Comparison of ENCODE assay signal across 9 mouse cellular contexts in genomic region chr4:55077133-55077889, GRCm38 (mm10).
A peak's percentile ranks its signal among the peaks of the same experiment; 100 is the strongest.
DNase-seq lines count a peak whose midpoint lies in the region; ATAC-seq and TF ChIP-seq lines count a peak whose summit lies in the region.
"Had no signal": no experiment of that assay in that cellular context is flagged by ENCODE, and none has a peak within 500 bp of the region (broad histone marks: within the 10 kb centered on the region; RNA-seq: fewer than 3 reads in every experiment).

No protein-coding gene starts in this region.

- no peaks in the 10 kb centered on the region; the same call in 1 of the 2 replicates for H3K4me1 ChIP-seq in intestine, postnatal 0 days (replicated peaks; ENCODE audit: control insufficient read depth, insufficient read depth, low read length)
- no peaks in the 10 kb centered on the region for H3K4me1 ChIP-seq in intestine, embryonic 15.5 days (replicated peaks)
- peaks cover 13% of the 10 kb centered on the region for H3K4me1 ChIP-seq in forebrain, postnatal 0 days (ENCODE audit: insufficient read depth)
- no peaks in the 10 kb centered on the region for H3K4me1 ChIP-seq in kidney, adult 2 months (ENCODE audit: control insufficient read depth, insufficient read depth, low read length)

- intact Hi-C loops in left cerebral cortex, postnatal 4 days (cut with DNase I): loop anchor here (10.0 kb wide), 1 partner anchor 123 kb away; no protein-coding TSS in a partner anchor

- peak; percentile 84 for DNase-seq in forebrain, postnatal 0 days
- peak; percentile 66 for DNase-seq in kidney, adult 2 months
- DNase-seq in left cerebral cortex, postnatal 4 days: peak; percentile 64
- DNase-seq in right cerebral cortex, adult 18-20 months: peak; percentile 75

- ATAC-seq in intestine, postnatal 0 days: no peak
- no peak for ATAC-seq in intestine, embryonic 15.5 days
- ATAC-seq in forebrain, postnatal 0 days: peak; percentile 81
- no peak for ATAC-seq in erythroid progenitor cell, adult 5-6 weeks (replicated peaks; ENCODE audit: low FRiP score, poor library complexity, severe bottlenecking)
- ATAC-seq in CD4-positive, CD25-positive, alpha-beta regulatory T cell, adult 4 months: no peak

- no peaks in the 10 kb centered on the region for H3K9me3 ChIP-seq in intestine, postnatal 0 days (ENCODE audit: control insufficient read depth)
- H3K9me3 ChIP-seq in intestine, embryonic 15.5 days: no peaks in the 10 kb centered on the region
- no peaks in the 10 kb centered on the region for H3K9me3 ChIP-seq in forebrain, postnatal 0 days (ENCODE audit: low read length)

- 0 out of 2 replicates have a peak, but pooled peaks have one; percentile 16 for TF ChIP-seq CTCF in intestine, postnatal 0 days (IDR thresholded peaks at IDR 0.05; ENCODE audit: low read depth)
- peak; percentile 35 for TF ChIP-seq CTCF in forebrain, postnatal 0 days (IDR thresholded peaks at IDR 0.05; ENCODE audit: low read depth)
- TF ChIP-seq CTCF in kidney, adult 2 months (conservative IDR thresholded peaks at IDR 0.05; ENCODE audit: insufficient read depth, insufficient read length, low read depth, low read length): no peak

- no peak overlapping the region for H3K9ac ChIP-seq in intestine, postnatal 0 days (ENCODE audit: low read depth, low read length)
- no peak overlapping the region for H3K9ac ChIP-seq in intestine, embryonic 15.5 days
- H3K9ac ChIP-seq in forebrain, postnatal 0 days: no peak overlapping the region
- H3K9ac ChIP-seq: liver, embryonic 14.5 days had no signal

- no peak overlapping the region for H3K4me2 ChIP-seq in intestine, postnatal 0 days (replicated peaks; ENCODE audit: low read depth)
- no peak overlapping the region for H3K4me2 ChIP-seq in intestine, embryonic 15.5 days (replicated peaks)
- no peak overlapping the region for H3K4me2 ChIP-seq in forebrain, postnatal 0 days (ENCODE audit: low read depth)

- WGBS in intestine, postnatal 0 days: 77% methylated on average over 11 of the region's 11 CpGs
- 73% methylated on average over 11 of the region's 11 CpGs for WGBS in intestine, embryonic 15.5 days
- WGBS in forebrain, postnatal 0 days: 17% methylated on average over 11 of the region's 11 CpGs
- 43% methylated on average over 11 of the region's 11 CpGs for WGBS in kidney, adult 2 months

- H3K27me3 ChIP-seq in intestine, postnatal 0 days (replicated peaks; ENCODE audit: control insufficient read depth, insufficient read depth, low read length): no peaks in the 10 kb centered on the region
- no peaks in the 10 kb centered on the region for H3K27me3 ChIP-seq in intestine, embryonic 15.5 days (replicated peaks)
- H3K27me3 ChIP-seq in forebrain, postnatal 0 days (ENCODE audit: insufficient read depth, low read length): no peaks in the 10 kb centered on the region
- H3K27me3 ChIP-seq in kidney, adult 2 months (replicated peaks; ENCODE audit: control insufficient read depth, insufficient read depth, low read length): no peaks in the 10 kb centered on the region

- H3K4me3 ChIP-seq in intestine, postnatal 0 days (ENCODE audit: low read depth, low read length): no peak overlapping the region
- H3K4me3 ChIP-seq in intestine, embryonic 15.5 days (replicated peaks): no peak overlapping the region
- no peak overlapping the region for H3K4me3 ChIP-seq in forebrain, postnatal 0 days (ENCODE audit: low read depth, low read length)
- no peak overlapping the region for H3K4me3 ChIP-seq in kidney, adult 2 months (ENCODE audit: insufficient read depth, low read depth, low read length)

- TF ChIP-seq POLR2A in kidney, adult 2 months (IDR thresholded peaks at IDR 0.05; ENCODE audit: low read depth, low read length): no peak

- peaks cover 16% of the 10 kb centered on the region for H3K36me3 ChIP-seq in intestine, postnatal 0 days (ENCODE audit: control insufficient read depth, insufficient read depth)
- H3K36me3 ChIP-seq in intestine, embryonic 15.5 days: 0 out of 2 replicates have a peak, but pooled peaks cover 4% of the 10 kb centered on the region
- H3K36me3 ChIP-seq in forebrain, postnatal 0 days (ENCODE audit: insufficient read depth): peaks cover 48% of the 10 kb centered on the region
- peaks cover 1% of the 10 kb centered on the region; the same call in 1 of the 2 replicates for H3K36me3 ChIP-seq in kidney, adult 2 months (ENCODE audit: control insufficient read depth, insufficient read depth, low read length)

- H3K27ac ChIP-seq in intestine, postnatal 0 days (ENCODE audit: low read depth, low read length): no peak overlapping the region; the same call in 1 of the 2 replicates
- no peak overlapping the region for H3K27ac ChIP-seq in intestine, embryonic 15.5 days
- peak overlapping the region; percentile 60 for H3K27ac ChIP-seq in forebrain, postnatal 0 days (ENCODE audit: low read depth, low read length)
- H3K27ac ChIP-seq in kidney, adult 2 months (ENCODE audit: insufficient read depth, low read depth, low read length): peak overlapping the region; percentile 27
- H3K27ac ChIP-seq: liver, embryonic 14.5 days had no signal

Comparison
In these comparisons a context has a peak if more than half of its experiments do, and no peak if none do; other contexts are left out.
1. H3K27ac ChIP-seq: peak in forebrain, postnatal 0 days (single experiment) and kidney, adult 2 months (single experiment); none in intestine, postnatal 0 days (single experiment) and intestine, embryonic 15.5 days (single experiment).
2. Peak in every context shown above with its lines, with median percentiles within 50 percentile points of each other: DNase-seq.